Mouse (Mus musculus): ENCODE results near the gene Zik1.

The Zik1 gene

GRCm38 (mm10) chr7:10494786-10495521, at the start of gene Zik1:
Gene Zik1 (minus strand): TSS chr7:10495394.
- DNase-seq = peak; percentile 37 to 38

- no peak for DNase-seq
Observed at GRCm38 (mm10) chr7:10495578-10495977, 384 bp upstream of the Zik1 start.

- no peak for DNase-seq
Observed at GRCm38 (mm10) chr7:10480588-10481233, 14.5 kb downstream of the Zik1 start.

GRCm38 (mm10) chr7:10479813-10480212, 15.4 kb downstream of the Zik1 start:
- no peak for DNase-seq

DNA sequence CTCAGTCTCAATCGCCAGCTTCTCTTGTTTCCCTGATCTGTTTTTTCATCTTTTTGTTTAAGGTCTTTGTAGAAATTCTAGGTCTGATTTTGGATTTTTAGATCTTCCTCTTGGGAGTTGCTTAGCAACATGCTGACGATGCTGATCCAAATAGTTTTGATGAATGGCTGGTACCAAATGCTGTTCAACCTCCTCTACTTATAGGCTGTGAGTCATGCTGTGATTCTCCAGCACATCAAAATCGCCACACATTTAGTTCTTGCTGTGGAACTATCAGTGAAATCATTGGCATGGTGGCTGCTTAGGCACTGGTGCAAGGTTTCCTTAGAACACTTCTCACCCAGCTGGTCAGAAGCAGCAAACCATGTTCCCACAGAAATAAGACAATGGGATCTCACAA, 37.0 kb downstream of the Zik1 start:
- no peak for DNase-seq

- DNase-seq = no peak
Observed at GRCm38 (mm10) chr7:10443031-10443430, 52.2 kb downstream of the Zik1 start, which contains the start of gene Vmn1r67. Gene Vmn1r67 (plus strand): TSS chr7:10443331.
